Mouse (Mus musculus) liver, embryonic 11.5 days (tissue): ENCODE results near the gene Ddx51. TPM values are rescaled to one million over a fixed set of nuclear protein-coding genes. Genes with fewer than 3 reads are reported as not detected.

Experiments
- ATAC-seq: fragments of 200-750 bp; cut with Nextera tagmentation; replicated peaks from 2 replicates; pipeline ENCODE4 v1.8.0; 2017; ENCODE audit warnings: moderate number of reproducible peaks, mild to moderate bottlenecking, moderate TSS enrichment, moderate library complexity; ENCODE audit not compliant: low FRiP score
- DNase-seq: peaks from one replicate; pipeline ENCODE4 v3.0.0-alpha.2; 2017; ENCODE audit warnings: low spot score
- H3K27ac ChIP-seq: fragments of 300-500 bp; sonication (generic); 2 replicates; pipeline ENCODE4 v1.5.1; 2014; ENCODE audit warnings: mild to moderate bottlenecking, low read depth, low read length, control low read depth
- H3K27me3 ChIP-seq: fragments of 300-500 bp; sonication (generic); replicated peaks from 2 replicates; pipeline ENCODE4 v1.6.1; 2014; ENCODE audit warnings: low read length, mixed read lengths; ENCODE audit not compliant: control insufficient read depth, insufficient read depth
- H3K36me3 ChIP-seq: fragments of 300-500 bp; sonication (generic); 2 replicates; pipeline ENCODE4 v1.6.1; 2014; ENCODE audit warnings: mild to moderate bottlenecking, low read length, moderate library complexity, mixed read lengths; ENCODE audit not compliant: control insufficient read depth, insufficient read depth
- H3K4me1 ChIP-seq: fragments of 300-500 bp; sonication (generic); replicated peaks from 2 replicates; pipeline ENCODE4 v1.6.1; 2014; ENCODE audit warnings: low read length, mixed read lengths; ENCODE audit not compliant: control insufficient read depth, insufficient read depth
- H3K4me2 ChIP-seq: fragments of 300-500 bp; sonication (generic); 2 replicates; pipeline ENCODE4 v1.6.1; 2014; ENCODE audit warnings: mild to moderate bottlenecking, control low read depth, moderate library complexity
- H3K4me3 ChIP-seq: fragments of 300-500 bp; sonication (generic); 2 replicates; pipeline ENCODE4 v1.5.1; 2014; ENCODE audit warnings: low read depth, low read length, control low read depth
- H3K9ac ChIP-seq: fragments of 300-500 bp; sonication (generic); 2 replicates; pipeline ENCODE4 v1.6.1; 2014; ENCODE audit warnings: low read depth, low read length, control low read depth
- H3K9me3 ChIP-seq: fragments of 300-500 bp; sonication (generic); 2 replicates; pipeline ENCODE4 v1.6.1; 2016; ENCODE audit warnings: low read length, inconsistent platforms, mixed read lengths; ENCODE audit not compliant: control insufficient read depth
- WGBS: fragments of 180-500 bp; shearing (Covaris S2); extraction: QIAGEN DNeasy Blood & Tissue Kit; methylation state at CpG from one replicate; pipeline ENCODE4 v1.1.7; 2014; 5-methylcytosine and 5-hydroxymethylcytosine counted together
- microRNA-seq: library from miRNA; unstranded; fragments of <30 nt; microRNA quantifications from one replicate; pipeline ENCODE4, GENCODE M21; 2017; ENCODE audit warnings: borderline number of aligned reads
- polyA plus RNA-seq: library from polyadenylated mRNA; unstranded; fragments of >200 nt; fragmentation: Nextera tagmentation; extraction: Ambion mirVana; gene quantifications from 2 replicates; pipeline ENCODE4 v1.2.1, GENCODE M21; 2014

Gene Ddx51
- polyA plus RNA-seq, 1 experiment from 2014 or later, result 37.1 TPM

DNA sequence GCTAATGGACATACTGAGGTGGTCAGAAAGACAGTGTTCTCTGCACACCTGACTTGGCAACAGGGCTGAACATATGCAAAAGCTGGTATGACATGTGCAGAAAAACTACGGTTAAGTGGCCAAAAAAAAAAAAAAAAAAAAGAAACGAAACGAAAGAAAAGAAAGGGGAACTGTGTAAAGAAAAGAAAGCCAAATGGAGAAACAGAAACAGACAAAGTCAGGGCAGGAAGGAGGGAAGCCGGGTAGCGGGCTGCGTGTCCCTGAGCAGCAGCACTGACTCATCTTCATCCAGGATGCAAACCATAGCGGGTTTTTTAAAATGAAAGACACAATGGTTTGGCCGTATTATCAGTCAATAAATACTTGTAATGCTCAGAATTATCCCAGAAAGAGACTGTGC is 28.8 kb downstream of the Ddx51 start:
- H3K4me3 ChIP-seq, result no peak overlapping the region
- DNase-seq (no peak), ATAC-seq (no peak)
- H3K4me1 ChIP-seq, result no peaks in the 10 kb centered on the region
- H3K9ac ChIP-seq, result no peak overlapping the region
- no peaks in the 10 kb centered on the region for H3K9me3 ChIP-seq
- 85% methylated on average over 7 of the region's 8 CpGs for WGBS
- H3K27ac ChIP-seq, result no peak overlapping the region
- H3K4me2 ChIP-seq, result no peak overlapping the region
- peaks cover 51% of the 10 kb centered on the region for H3K36me3 ChIP-seq
- H3K27me3 ChIP-seq, result no peaks in the 10 kb centered on the region

DNA sequence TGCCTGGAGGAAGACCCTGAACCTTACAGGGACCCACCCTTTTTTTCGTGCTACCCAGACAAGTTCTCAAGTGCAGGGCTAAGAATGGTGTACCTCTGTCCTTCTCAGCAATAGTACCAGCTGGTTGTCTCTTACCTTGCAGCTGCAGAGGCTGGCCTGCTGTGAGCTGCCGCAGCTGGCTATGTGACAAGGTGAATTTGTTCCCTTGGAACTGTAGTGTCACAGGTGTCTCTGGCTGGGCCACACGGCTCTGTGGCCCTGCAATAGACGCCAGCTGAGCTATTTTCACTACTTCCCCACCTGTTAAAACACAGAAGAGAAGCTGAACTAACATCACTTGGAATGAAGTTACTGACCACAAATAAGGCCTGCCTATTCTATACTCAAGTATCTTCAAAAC is 45.4 kb downstream of the Ddx51 start:
- DNase-seq (no peak), ATAC-seq (no peak)
- 92% methylated on average over 4 of the region's 4 CpGs for WGBS
- H3K4me2 ChIP-seq, result no peak overlapping the region
- H3K4me3 ChIP-seq, result no peak overlapping the region
- no peaks in the 10 kb centered on the region for H3K9me3 ChIP-seq
- no peaks in the 10 kb centered on the region for H3K27me3 ChIP-seq
- H3K4me1 ChIP-seq, result no peaks in the 10 kb centered on the region
- H3K36me3 ChIP-seq, result peaks cover 50% of the 10 kb centered on the region
- H3K9ac ChIP-seq, result no peak overlapping the region
- H3K27ac ChIP-seq, result no peak overlapping the region

DNA sequence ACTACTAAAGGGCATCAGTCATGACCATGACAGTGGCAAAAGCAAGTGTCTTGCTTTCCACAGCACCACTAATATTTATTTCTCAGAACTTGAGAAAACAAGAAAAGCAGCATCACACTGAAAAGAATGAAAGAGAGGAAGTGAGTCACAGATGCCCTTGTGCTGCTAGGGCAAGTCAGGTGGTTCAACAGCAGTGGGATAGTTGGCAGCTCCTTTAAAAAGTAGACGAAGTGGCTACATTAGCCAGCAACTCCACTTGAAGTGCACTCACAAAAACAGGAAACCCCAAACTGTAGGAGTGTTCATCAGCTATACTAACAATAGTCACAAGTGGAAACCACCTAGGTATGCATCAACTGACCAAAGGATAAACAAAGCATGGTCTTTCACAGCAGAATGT is 50.8 kb downstream of the Ddx51 start:
- H3K4me3 ChIP-seq, result no peak overlapping the region
- no peaks in the 10 kb centered on the region for H3K9me3 ChIP-seq
- ATAC-seq (no peak), DNase-seq (no peak)
- H3K4me1 ChIP-seq, result no peaks in the 10 kb centered on the region
- 58% methylated on average over 1 of the region's 1 CpGs for WGBS
- H3K27me3 ChIP-seq, result no peaks in the 10 kb centered on the region
- H3K36me3 ChIP-seq, result peaks cover 47% of the 10 kb centered on the region
- no peak overlapping the region for H3K27ac ChIP-seq
- H3K4me2 ChIP-seq, result no peak overlapping the region
- no peak overlapping the region for H3K9ac ChIP-seq

DNA sequence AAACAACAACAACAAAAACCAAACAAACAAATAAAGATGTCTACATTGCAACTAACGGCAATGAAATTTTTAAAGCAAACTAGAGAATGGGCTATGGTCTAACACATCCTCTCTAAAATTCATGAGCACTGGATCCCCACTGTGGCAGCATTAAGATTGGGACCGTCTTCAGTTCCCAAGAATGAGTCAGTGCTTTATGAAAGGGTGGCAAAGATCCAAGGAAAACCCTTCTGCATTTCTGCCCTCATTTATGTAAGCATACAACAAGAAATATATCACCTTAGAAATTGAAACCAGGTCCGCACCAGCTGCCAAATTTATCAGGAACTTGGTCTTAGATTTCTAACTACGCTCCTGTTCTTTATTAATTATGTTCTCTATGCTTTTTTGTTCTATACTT is 56.0 kb downstream of the Ddx51 start:
- ATAC-seq (no peak), DNase-seq (no peak)
- H3K27me3 ChIP-seq, result no peaks in the 10 kb centered on the region
- no peak overlapping the region for H3K4me3 ChIP-seq
- 95% methylated on average over 4 of the region's 4 CpGs for WGBS
- no peaks in the 10 kb centered on the region for H3K9me3 ChIP-seq
- H3K27ac ChIP-seq, result no peak overlapping the region
- no peak overlapping the region for H3K4me2 ChIP-seq
- no peak overlapping the region for H3K9ac ChIP-seq
- H3K4me1 ChIP-seq, result no peaks in the 10 kb centered on the region
- H3K36me3 ChIP-seq, result peaks cover 30% of the 10 kb centered on the region

Small RNAs within 50 kb of the gene (microRNA-seq; reads per million reads assigned to microRNA genes)
- 3.5 reads per million, percentile 4 among the genes with 10 or more reads in this experiment for gene Mir7026

Other genes starting within 250 kb of the Ddx51 start
- 12.9 and 13.8 TPM in 2 replicates for gene Fbrsl1, start 204.9 kb upstream of the Ddx51 start, polyA plus RNA-seq
- gene Galnt9, start 109.1 kb upstream of the Ddx51 start, polyA plus RNA-seq, result 0.07 TPM in 1 of 2 replicates, not detected in the other
- 128 and 131 TPM in 2 replicates for gene Noc4l, start within 50 bp of the Ddx51 start, polyA plus RNA-seq
- gene Ep400, start 117.3 kb downstream of the Ddx51 start, polyA plus RNA-seq, result 42.2 and 44.5 TPM in 2 replicates
- gene Pus1, start 127.2 kb downstream of the Ddx51 start, polyA plus RNA-seq, result 49.8 and 54.3 TPM in 2 replicates
- 13.8 and 15.7 TPM in 2 replicates for gene Ulk1, start 156.6 kb downstream of the Ddx51 start, polyA plus RNA-seq
- gene Hscb, start 186.3 kb downstream of the Ddx51 start, polyA plus RNA-seq, result 38.0 and 44.1 TPM in 2 replicates
- 62.6 and 68.2 TPM in 2 replicates for gene Chek2, start 186.5 kb downstream of the Ddx51 start, polyA plus RNA-seq
- gene Ttc28, start 226.4 kb downstream of the Ddx51 start, polyA plus RNA-seq, result 5.5 and 5.7 TPM in 2 replicates